Mouse (Mus musculus) neural tube, embryonic 13.5 days (tissue): Measurements from ENCODE around the gene Olfr1510. TPM values are rescaled to one million over a fixed set of nuclear protein-coding genes. Genes with fewer than 3 reads are reported as not detected.
"Not testable (repeated sequence)": the region's sequence is repeated elsewhere in the genome, so short reads cannot be mapped to it uniquely, and the experiment has no call there.

Source experiments
- ATAC-seq: fragments of 200-750 bp; cut with Nextera tagmentation; 2 replicates; pipeline ENCODE4 v1.8.0; 2017; ENCODE audit warnings: low read depth, mild to moderate bottlenecking, moderate TSS enrichment, moderate library complexity
- H3K27ac ChIP-seq: fragments of 300-500 bp; sonication (generic); replicated peaks from 2 replicates; pipeline ENCODE4 v1.5.1; 2015; ENCODE audit warnings: moderate library complexity, mild to moderate bottlenecking, inconsistent platforms
- H3K27me3 ChIP-seq: fragments of 300-500 bp; sonication (generic); 2 replicates; pipeline ENCODE4 v1.6.1; 2015; ENCODE audit warnings: mild to moderate bottlenecking, inconsistent platforms
- H3K36me3 ChIP-seq: fragments of 300-500 bp; sonication (generic); 2 replicates; pipeline ENCODE4 v1.6.1; 2015; ENCODE audit warnings: mild to moderate bottlenecking, inconsistent platforms
- H3K4me1 ChIP-seq: fragments of 300-500 bp; sonication (generic); replicated peaks from 2 replicates; pipeline ENCODE4 v1.6.1; 2015; ENCODE audit warnings: inconsistent platforms
- H3K4me2 ChIP-seq: fragments of 300-500 bp; sonication (generic); 2 replicates; pipeline ENCODE4 v1.6.1; 2015; ENCODE audit warnings: inconsistent platforms, mild to moderate bottlenecking, moderate library complexity
- H3K4me3 ChIP-seq: fragments of 300-500 bp; sonication (generic); 2 replicates; pipeline ENCODE4 v1.5.1; 2015; ENCODE audit warnings: mild to moderate bottlenecking, inconsistent platforms
- H3K9ac ChIP-seq: fragments of 300-500 bp; sonication (generic); 2 replicates; pipeline ENCODE4 v1.6.1; 2015; ENCODE audit warnings: moderate library complexity, mild to moderate bottlenecking, inconsistent platforms
- H3K9me3 ChIP-seq: fragments of 300-500 bp; sonication (generic); 2 replicates; pipeline ENCODE4 v1.6.1; 2016; ENCODE audit warnings: inconsistent platforms
- WGBS: fragments of 180-500 bp; shearing (Covaris S2); methylation state at CpG from one replicate; pipeline ENCODE4 v1.1.7; 2015; 5-methylcytosine and 5-hydroxymethylcytosine counted together
- polyA plus RNA-seq: library from polyadenylated mRNA; unstranded; fragments of >200 nt; fragmentation: Nextera tagmentation; extraction: Ambion mirVana; gene quantifications from 2 replicates; pipeline ENCODE4 v1.2.1, GENCODE M21; 2015

Gene Olfr1510
- not detected in 2 replicates for polyA plus RNA-seq

- Histone ChIP-seq H3K4me1 (no peaks in the 10 kb centered on the region), H3K36me3 (no peaks in the 10 kb centered on the region), H3K27ac (no peak within 1 kb of the TSS), H3K4me2 (no peak within 1 kb of the TSS), H3K27me3 (no peaks in the 10 kb centered on the region), H3K9ac (no peak within 1 kb of the TSS), H3K9me3 (no peaks in the 10 kb centered on the region), H3K4me3 (no peak within 1 kb of the TSS)
- no peak for ATAC-seq
- 87% methylated on average over 3 of the region's 3 CpGs for WGBS
Observed at GRCm38 (mm10) chr14:52414273-52414672, at the start of gene Olfr1510. Gene Olfr1510 (minus strand): TSS chr14:52414373.

DNA sequence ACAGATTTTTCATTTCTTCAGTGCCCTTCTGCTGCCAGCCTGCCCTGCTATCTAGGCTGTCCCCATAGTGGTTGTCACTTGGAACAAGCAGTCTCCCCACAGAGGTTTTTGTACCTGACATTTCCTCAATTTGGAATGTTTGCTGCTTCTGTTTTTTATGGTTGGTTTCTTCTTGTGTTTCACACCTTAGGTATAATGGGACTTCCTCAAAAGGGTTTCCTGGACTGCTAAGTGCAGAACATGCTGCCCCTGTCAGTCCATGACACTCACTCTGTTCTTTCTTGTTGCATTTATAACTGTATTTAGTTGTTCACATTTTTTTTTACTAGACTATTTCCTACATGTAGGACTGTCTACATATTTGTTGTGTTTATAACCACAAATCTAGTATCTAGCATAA, 47.8 kb upstream of the Olfr1510 start:
- Histone ChIP-seq H3K27me3 (no peaks in the 10 kb centered on the region), H3K36me3 (no peaks in the 10 kb centered on the region), H3K4me3 (no peak overlapping the region), H3K4me2 (no peak overlapping the region), H3K9me3 (no peaks in the 10 kb centered on the region), H3K4me1 (no peaks in the 10 kb centered on the region), H3K9ac (no peak overlapping the region), H3K27ac (no peak overlapping the region)
- ATAC-seq: no peak

DNA sequence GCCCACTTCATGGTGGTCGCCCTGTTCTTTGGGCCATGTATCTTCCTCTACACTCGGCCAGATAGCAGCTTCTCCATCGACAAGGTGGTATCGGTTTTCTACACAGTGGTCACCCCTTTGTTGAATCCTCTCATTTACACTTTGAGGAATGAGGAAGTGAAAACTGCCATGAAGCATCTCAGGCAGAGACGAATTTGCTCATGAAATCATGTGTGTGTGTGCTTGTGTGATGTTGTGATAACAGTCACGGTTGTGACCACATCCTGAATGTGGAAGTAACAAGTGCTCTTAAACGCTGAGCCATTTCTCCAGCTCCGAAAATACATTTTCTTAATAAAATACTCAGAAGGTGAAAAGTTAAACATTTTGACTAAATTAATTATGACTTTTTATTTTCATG, 37.0 kb upstream of the Olfr1510 start:
- WGBS: 91% methylated on average over 8 of the region's 8 CpGs
- H3K4me2 ChIP-seq: no peak overlapping the region
- H3K27ac ChIP-seq: no peak overlapping the region
- H3K4me1 ChIP-seq: no peaks in the 10 kb centered on the region
- no peaks in the 10 kb centered on the region for H3K27me3 ChIP-seq
- H3K4me3 ChIP-seq: no peak overlapping the region
- no peaks in the 10 kb centered on the region; the same call in 1 of the 2 replicates for H3K9me3 ChIP-seq
- ATAC-seq: no peak
- H3K9ac ChIP-seq: no peak overlapping the region
- no peaks in the 10 kb centered on the region for H3K36me3 ChIP-seq

GRCm38 (mm10) chr14:52442690-52443089, 28.5 kb upstream of the Olfr1510 start, which contains the start of gene Olfr1509:
Gene Olfr1509 (plus strand): TSS chr14:52442990.
- Histone ChIP-seq H3K9ac (no peak within 1 kb of the TSS), H3K27ac (no peak within 1 kb of the TSS), H3K27me3 (no peaks in the 10 kb centered on the region), H3K4me3 (no peak within 1 kb of the TSS), H3K9me3 (no peaks in the 10 kb centered on the region), H3K36me3 (no peaks in the 10 kb centered on the region), H3K4me2 (no peak within 1 kb of the TSS), H3K4me1 (no peaks in the 10 kb centered on the region)
- ATAC-seq: no peak

- no peak for ATAC-seq
- 96% methylated on average over 1 of the region's 1 CpGs for WGBS
- Histone ChIP-seq H3K9me3 (no peaks in the 10 kb centered on the region), H3K27me3 (no peaks in the 10 kb centered on the region), H3K4me3 (no peak overlapping the region), H3K4me1 (no peaks in the 10 kb centered on the region), H3K9ac (no peak overlapping the region), H3K36me3 (no peaks in the 10 kb centered on the region), H3K27ac (no peak overlapping the region), H3K4me2 (no peak overlapping the region)
Observed at GRCm38 (mm10) chr14:52427686-52428085, 13.5 kb upstream of the Olfr1510 start.

DNA sequence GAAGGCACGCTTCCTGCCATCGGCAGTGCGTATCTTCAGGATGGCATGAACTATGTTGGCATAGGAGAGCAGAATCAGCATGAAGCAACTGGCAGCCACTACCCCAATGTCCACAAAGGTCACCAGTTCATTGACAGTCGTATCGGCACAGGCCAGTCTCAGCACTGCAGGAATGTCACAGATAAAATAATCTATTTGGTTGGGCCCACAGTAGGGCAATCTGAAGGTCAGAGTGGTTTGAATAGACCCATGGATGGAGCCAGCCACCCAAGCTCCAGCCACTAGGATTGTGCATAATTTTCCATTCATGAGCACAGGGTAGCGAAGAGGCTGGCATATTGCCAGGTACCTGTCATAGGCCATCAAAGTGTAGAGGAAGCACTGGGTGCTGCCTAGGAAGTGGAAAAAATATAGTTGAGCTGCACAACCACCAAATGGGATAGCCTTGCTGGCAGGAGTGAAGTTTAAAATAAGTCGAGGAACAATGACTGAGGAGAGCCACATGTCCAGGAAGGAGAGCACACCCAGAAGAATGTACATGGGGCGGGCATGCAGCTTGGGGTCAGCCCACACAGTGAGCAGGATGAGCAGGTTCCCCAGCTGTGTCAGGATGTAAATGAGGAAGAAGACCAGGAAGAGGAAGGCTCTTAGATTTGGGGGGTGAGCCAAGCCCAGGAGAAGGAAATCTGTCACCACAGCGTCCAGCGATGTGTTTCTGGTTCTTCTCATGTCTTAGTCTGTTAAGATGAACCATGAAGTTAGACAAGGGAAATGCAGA, 3.8 kb downstream of the Olfr1510 start:
- H3K4me2 ChIP-seq, H3K4me1 ChIP-seq, H3K27me3 ChIP-seq, H3K4me3 ChIP-seq, ATAC-seq, H3K9ac ChIP-seq, H3K27ac ChIP-seq, H3K36me3 ChIP-seq, H3K9me3 ChIP-seq: not testable (repeated sequence)
- WGBS: 89% methylated on average over 9 of the region's 10 CpGs

- 84% methylated on average over 4 of the region's 4 CpGs for WGBS
- Histone ChIP-seq H3K4me3 (no peak within 1 kb of the TSS), H3K36me3 (no peaks in the 10 kb centered on the region), H3K27ac (no peak within 1 kb of the TSS), H3K9me3 (no peaks in the 10 kb centered on the region), H3K9ac (no peak within 1 kb of the TSS), H3K4me2 (no peak within 1 kb of the TSS), H3K27me3 (no peaks in the 10 kb centered on the region), H3K4me1 (no peaks in the 10 kb centered on the region)
- ATAC-seq: no peak
Observed at GRCm38 (mm10) chr14:52397279-52397678, 16.9 kb downstream of the Olfr1510 start, which contains the start of gene Olfr1511. Gene Olfr1511 (minus strand): TSS chr14:52397379.

GRCm38 (mm10) chr14:52390084-52390848, 23.9 kb downstream of the Olfr1510 start:
- not testable (repeated sequence) for H3K4me2 ChIP-seq, H3K9me3 ChIP-seq, H3K27me3 ChIP-seq, ATAC-seq, H3K4me3 ChIP-seq, H3K36me3 ChIP-seq, H3K9ac ChIP-seq, H3K4me1 ChIP-seq, H3K27ac ChIP-seq
- WGBS: 94% methylated on average over 9 of the region's 9 CpGs

DNA sequence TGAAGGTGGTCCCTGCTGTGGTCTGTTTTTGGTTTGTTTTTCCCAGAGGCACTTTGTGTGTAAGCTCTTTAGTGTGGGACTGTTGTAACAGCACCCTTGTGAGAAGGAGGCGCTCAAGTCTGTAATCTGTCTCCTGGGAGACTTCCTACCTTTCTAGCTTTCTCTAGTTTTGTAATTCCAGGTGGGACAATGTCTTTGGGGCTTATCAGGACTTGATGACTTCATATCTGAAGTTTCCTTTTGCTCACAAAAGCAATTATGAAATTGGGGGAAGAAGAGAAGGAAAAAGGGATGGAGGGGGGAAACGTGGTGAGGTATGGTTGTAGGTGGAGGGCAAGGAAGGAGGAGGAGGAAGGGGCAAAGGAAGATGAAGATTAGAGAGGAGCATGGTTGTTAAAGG, 35.1 kb downstream of the Olfr1510 start, which contains the start of gene Olfr1512:
Gene Olfr1512, minus strand, starts transcription at position 101 of the 400 bp plus-strand sequence.
- H3K4me2 ChIP-seq: no peak within 1 kb of the TSS
- H3K27me3 ChIP-seq: no peaks in the 10 kb centered on the region
- no peak for ATAC-seq
- H3K9ac ChIP-seq: no peak within 1 kb of the TSS
- no peaks in the 10 kb centered on the region for H3K4me1 ChIP-seq
- 72% methylated on average over 2 of the region's 2 CpGs for WGBS
- H3K9me3 ChIP-seq: no peaks in the 10 kb centered on the region
- H3K27ac ChIP-seq: no peak within 1 kb of the TSS
- H3K4me3 ChIP-seq: no peak within 1 kb of the TSS
- no peaks in the 10 kb centered on the region for H3K36me3 ChIP-seq

DNA sequence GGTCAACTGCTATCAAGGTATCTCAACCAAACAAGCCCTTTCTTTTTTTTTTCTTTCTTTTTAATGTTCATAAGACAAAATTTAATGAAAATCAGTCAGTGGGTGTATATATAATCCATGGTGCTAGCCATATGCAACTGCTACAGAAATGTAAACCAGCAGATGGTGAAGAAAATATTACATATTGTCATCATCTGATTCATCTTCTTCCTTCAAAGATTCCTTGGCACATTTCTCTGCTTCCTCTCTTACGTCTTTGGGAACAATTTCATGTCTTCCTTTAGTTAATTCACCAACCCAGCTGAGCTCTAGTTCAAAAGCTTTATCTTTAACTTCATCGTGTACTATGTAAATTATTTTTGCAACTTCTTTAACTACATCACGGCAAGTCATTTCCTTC, 45.4 kb downstream of the Olfr1510 start:
- no peak for ATAC-seq
- H3K27me3 ChIP-seq: no peaks in the 10 kb centered on the region
- H3K4me3 ChIP-seq: no peak overlapping the region
- WGBS: 90% methylated on average over 3 of the region's 3 CpGs
- no peaks in the 10 kb centered on the region for H3K9me3 ChIP-seq
- H3K4me2 ChIP-seq: no peak overlapping the region
- no peak overlapping the region for H3K9ac ChIP-seq
- H3K27ac ChIP-seq: no peak overlapping the region
- no peaks in the 10 kb centered on the region for H3K36me3 ChIP-seq
- H3K4me1 ChIP-seq: no peaks in the 10 kb centered on the region
